Mouse (Mus musculus): ENCODE measurements around the gene St8sia2.

DNA sequence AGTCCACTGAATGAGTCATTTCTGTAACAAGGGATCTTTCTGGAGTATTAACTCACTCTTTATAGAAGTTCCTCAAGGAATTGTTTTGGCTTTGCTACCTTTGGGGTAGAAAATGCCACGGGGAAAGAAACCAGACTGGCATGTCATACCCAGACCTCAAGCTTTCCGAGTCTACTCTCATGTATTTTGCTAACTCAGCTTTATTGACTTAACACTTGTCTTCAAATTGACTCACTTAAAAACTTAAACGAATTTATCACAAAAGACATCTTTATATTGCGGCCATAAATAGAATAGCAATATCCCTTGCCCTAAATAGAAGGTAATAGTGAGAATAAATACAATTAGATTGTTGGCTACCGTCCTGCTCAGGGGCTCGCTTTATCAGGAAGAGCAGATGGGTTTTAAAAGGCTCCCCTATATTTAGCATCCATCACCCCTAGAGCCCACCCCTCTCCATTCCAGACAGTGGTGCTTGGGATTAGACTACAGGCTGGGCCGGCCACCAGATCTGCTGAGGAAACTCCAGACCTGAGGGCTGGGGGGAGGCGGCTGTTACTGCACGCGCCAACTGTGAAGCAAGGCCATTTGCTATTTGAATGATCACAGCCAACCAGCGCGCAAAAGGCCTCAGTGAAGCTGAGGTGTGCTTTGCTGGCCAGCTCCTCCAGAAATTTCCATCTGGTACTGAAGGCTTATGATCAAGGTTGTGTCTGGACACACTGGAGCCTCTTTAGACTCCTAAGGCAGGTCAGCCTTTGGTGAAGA, 12.6 kb downstream of the St8sia2 start:
- TF ChIP-seq CTCF (IDR thresholded peaks at IDR 0.05; ENCODE audit: low read depth), result no peak
- TF ChIP-seq EP300 (IDR thresholded peaks at IDR 0.05; ENCODE audit: low read depth), result no peak
